Mouse (Mus musculus): Measurements from ENCODE around the gene Shroom3. TPM values are rescaled to one million over a fixed set of nuclear protein-coding genes. Genes with fewer than 3 reads are reported as not detected.

The Shroom3 gene
- polyA plus RNA-seq, 1 experiment = not detected

GRCm38 (mm10) chr5:92964691-92965090 is 281.5 kb downstream of the Shroom3 start:
- H3K4me3 ChIP-seq (ENCODE audit: insufficient read depth, low read length) = no peak overlapping the region
- H3K27ac ChIP-seq (ENCODE audit: insufficient read depth, low read depth, low read length) = no peak overlapping the region
- no peaks in the 10 kb centered on the region for H3K4me1 ChIP-seq (ENCODE audit: control insufficient read depth, insufficient read depth, low read length)
- TF ChIP-seq POLR2A (IDR thresholded peaks at IDR 0.05; ENCODE audit: borderline replicate concordance, low read depth, low read length) (no peak), CTCF (IDR thresholded peaks at IDR 0.05; ENCODE audit: low read depth, low read length) (no peak)

- TF ChIP-seq CTCF (IDR thresholded peaks at IDR 0.05; ENCODE audit: low read depth, low read length) (no peak), POLR2A (IDR thresholded peaks at IDR 0.05; ENCODE audit: borderline replicate concordance, low read depth, low read length) (no peak)
- Histone ChIP-seq H3K27ac (ENCODE audit: insufficient read depth, low read depth, low read length) (no peak overlapping the region), H3K4me1 (ENCODE audit: control insufficient read depth, insufficient read depth, low read length) (no peaks in the 10 kb centered on the region), H3K4me3 (ENCODE audit: insufficient read depth, low read length) (no peak overlapping the region)
Observed at GRCm38 (mm10) chr5:92967143-92967542, 283.9 kb downstream of the Shroom3 start.

GRCm38 (mm10) chr5:92967906-92968305 is 284.7 kb downstream of the Shroom3 start:
- H3K4me3 ChIP-seq (ENCODE audit: insufficient read depth, low read length) = no peak overlapping the region
- no peak for TF ChIP-seq POLR2A (IDR thresholded peaks at IDR 0.05; ENCODE audit: borderline replicate concordance, low read depth, low read length)
- no peak for TF ChIP-seq CTCF (IDR thresholded peaks at IDR 0.05; ENCODE audit: low read depth, low read length)
- no peaks in the 10 kb centered on the region for H3K4me1 ChIP-seq (ENCODE audit: control insufficient read depth, insufficient read depth, low read length)
- H3K27ac ChIP-seq (ENCODE audit: insufficient read depth, low read depth, low read length) = no peak overlapping the region

DNA sequence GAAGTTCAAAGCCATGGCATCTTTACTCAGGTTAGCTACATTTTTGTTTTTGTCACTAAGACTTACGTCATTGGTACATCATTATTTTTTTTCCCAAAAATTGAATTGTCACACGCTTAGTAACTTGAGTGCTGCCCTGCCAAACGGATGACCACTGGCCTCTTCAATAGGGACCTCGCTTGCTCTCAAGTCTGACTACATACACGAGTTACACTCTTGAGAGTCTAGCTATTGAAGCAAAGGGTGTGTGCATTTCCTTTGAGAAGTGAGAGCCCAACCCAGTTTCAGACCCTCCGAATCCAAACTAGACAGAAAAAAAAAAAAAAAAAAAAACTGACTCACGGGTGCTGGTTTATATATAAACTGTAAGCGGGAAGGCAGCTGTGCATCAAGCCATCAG is 286.2 kb downstream of the Shroom3 start:
- H3K4me3 ChIP-seq (ENCODE audit: insufficient read depth, low read length) = no peak overlapping the region
- no peak overlapping the region for H3K27ac ChIP-seq (ENCODE audit: insufficient read depth, low read depth, low read length)
- TF ChIP-seq CTCF (IDR thresholded peaks at IDR 0.05; ENCODE audit: low read depth, low read length) (no peak), POLR2A (IDR thresholded peaks at IDR 0.05; ENCODE audit: borderline replicate concordance, low read depth, low read length) (no peak)
- no peaks in the 10 kb centered on the region for H3K4me1 ChIP-seq (ENCODE audit: control insufficient read depth, insufficient read depth, low read length)

- TF ChIP-seq POLR2A (IDR thresholded peaks at IDR 0.05; ENCODE audit: borderline replicate concordance, low read depth, low read length) (no peak), CTCF (IDR thresholded peaks at IDR 0.05; ENCODE audit: low read depth, low read length) (no peak)
- no peaks in the 10 kb centered on the region for H3K4me1 ChIP-seq (ENCODE audit: control insufficient read depth, insufficient read depth, low read length)
- no peak overlapping the region for H3K4me3 ChIP-seq (ENCODE audit: insufficient read depth, low read length)
- H3K27ac ChIP-seq (ENCODE audit: insufficient read depth, low read depth, low read length) = no peak overlapping the region
Observed at GRCm38 (mm10) chr5:92969926-92970325, 286.7 kb downstream of the Shroom3 start.

GRCm38 (mm10) chr5:92970480-92970879 is 287.2 kb downstream of the Shroom3 start:
- no peak for TF ChIP-seq POLR2A (IDR thresholded peaks at IDR 0.05; ENCODE audit: borderline replicate concordance, low read depth, low read length)
- no peak for TF ChIP-seq CTCF (IDR thresholded peaks at IDR 0.05; ENCODE audit: low read depth, low read length)
- Histone ChIP-seq H3K4me3 (ENCODE audit: insufficient read depth, low read length) (no peak overlapping the region), H3K27ac (ENCODE audit: insufficient read depth, low read depth, low read length) (no peak overlapping the region), H3K4me1 (ENCODE audit: control insufficient read depth, insufficient read depth, low read length) (no peaks in the 10 kb centered on the region)

DNA sequence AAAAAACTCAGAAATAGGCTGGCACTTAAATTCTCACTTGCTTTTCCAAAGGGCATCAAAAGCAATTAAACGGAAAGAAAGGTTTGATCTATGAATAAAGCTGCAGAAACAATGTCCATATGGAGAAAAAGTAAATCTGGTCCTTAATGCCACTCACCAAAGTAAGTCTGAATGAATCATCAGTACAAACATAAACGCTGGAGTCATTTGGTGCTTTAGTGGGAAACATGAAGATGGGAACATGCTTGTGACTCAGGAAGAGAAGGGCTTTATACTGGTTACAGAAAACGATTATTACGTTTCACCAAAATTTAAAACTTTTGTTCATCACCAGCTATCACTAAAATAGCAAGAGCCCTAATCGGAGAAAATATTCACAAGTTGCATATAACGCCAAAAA is 297.2 kb downstream of the Shroom3 start:
- Histone ChIP-seq H3K27ac (ENCODE audit: insufficient read depth, low read depth, low read length) (no peak overlapping the region), H3K4me1 (ENCODE audit: control insufficient read depth, insufficient read depth, low read length) (no peaks in the 10 kb centered on the region), H3K4me3 (ENCODE audit: insufficient read depth, low read length) (no peak overlapping the region)
- TF ChIP-seq POLR2A (IDR thresholded peaks at IDR 0.05; ENCODE audit: borderline replicate concordance, low read depth, low read length) (no peak), CTCF (IDR thresholded peaks at IDR 0.05; ENCODE audit: low read depth, low read length) (no peak)

DNA sequence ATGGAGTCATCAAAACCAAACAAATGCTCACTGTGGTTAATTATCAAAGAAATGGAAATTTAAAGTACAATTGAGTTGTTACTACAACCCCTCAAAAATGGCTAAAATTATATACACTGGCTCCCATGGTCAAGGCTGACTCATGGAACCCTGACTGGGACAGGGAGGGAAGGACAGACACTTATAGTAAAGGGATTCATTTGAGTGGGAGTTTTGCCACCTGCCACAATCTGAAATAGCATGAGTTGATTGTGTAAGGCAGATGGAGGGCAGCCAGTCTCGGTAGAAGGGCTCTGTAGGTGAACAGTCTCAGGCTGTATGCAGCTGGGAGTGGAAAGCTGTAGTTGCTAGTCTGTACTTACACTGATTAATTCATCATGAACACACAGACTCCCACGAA is 297.6 kb downstream of the Shroom3 start:
- no peak overlapping the region for H3K27ac ChIP-seq (ENCODE audit: insufficient read depth, low read depth, low read length)
- no peaks in the 10 kb centered on the region for H3K4me1 ChIP-seq (ENCODE audit: control insufficient read depth, insufficient read depth, low read length)
- no peak for TF ChIP-seq POLR2A (IDR thresholded peaks at IDR 0.05; ENCODE audit: borderline replicate concordance, low read depth, low read length)
- TF ChIP-seq CTCF (IDR thresholded peaks at IDR 0.05; ENCODE audit: low read depth, low read length) = no peak
- no peak overlapping the region for H3K4me3 ChIP-seq (ENCODE audit: insufficient read depth, low read length)

DNA sequence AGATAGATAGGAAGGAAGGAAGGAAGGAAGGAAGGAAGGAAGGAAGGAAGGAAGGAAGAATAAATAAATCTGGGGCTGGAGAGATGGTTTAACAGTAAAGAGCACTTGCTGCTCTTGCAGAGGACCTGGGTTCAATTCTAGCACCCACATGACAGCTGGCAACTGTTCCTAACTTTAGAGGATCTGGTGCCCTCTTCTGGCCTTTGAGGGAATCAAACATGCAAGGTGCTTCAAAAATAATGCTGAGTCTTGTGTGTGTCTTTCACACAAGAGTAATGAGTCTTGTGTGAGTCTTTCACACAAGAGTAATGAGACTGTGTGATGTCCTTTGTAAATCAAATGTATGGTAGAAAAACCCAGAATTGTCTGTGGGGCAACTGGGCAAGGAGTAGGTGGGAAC is 299.4 kb downstream of the Shroom3 start:
- Histone ChIP-seq H3K4me3 (ENCODE audit: insufficient read depth, low read length) (no peak overlapping the region), H3K27ac (ENCODE audit: insufficient read depth, low read depth, low read length) (no peak overlapping the region), H3K4me1 (ENCODE audit: control insufficient read depth, insufficient read depth, low read length) (no peaks in the 10 kb centered on the region)
- TF ChIP-seq CTCF (IDR thresholded peaks at IDR 0.05; ENCODE audit: low read depth, low read length) (no peak), POLR2A (IDR thresholded peaks at IDR 0.05; ENCODE audit: borderline replicate concordance, low read depth, low read length) (no peak)

- no peaks in the 10 kb centered on the region for H3K4me1 ChIP-seq (ENCODE audit: control insufficient read depth, insufficient read depth, low read length)
- H3K4me3 ChIP-seq (ENCODE audit: insufficient read depth, low read length) = no peak overlapping the region
- no peak overlapping the region for H3K27ac ChIP-seq (ENCODE audit: insufficient read depth, low read depth, low read length)
- TF ChIP-seq POLR2A (IDR thresholded peaks at IDR 0.05; ENCODE audit: borderline replicate concordance, low read depth, low read length) (no peak), CTCF (IDR thresholded peaks at IDR 0.05; ENCODE audit: low read depth, low read length) (peak; percentile 55)
Observed at GRCm38 (mm10) chr5:92983942-92984341, 300.7 kb downstream of the Shroom3 start.

GRCm38 (mm10) chr5:92984692-92985091 is 301.5 kb downstream of the Shroom3 start:
- H3K4me1 ChIP-seq (ENCODE audit: control insufficient read depth, insufficient read depth, low read length) = no peaks in the 10 kb centered on the region
- H3K4me3 ChIP-seq (ENCODE audit: insufficient read depth, low read length) = no peak overlapping the region
- H3K27ac ChIP-seq (ENCODE audit: insufficient read depth, low read depth, low read length) = no peak overlapping the region
- TF ChIP-seq POLR2A (IDR thresholded peaks at IDR 0.05; ENCODE audit: borderline replicate concordance, low read depth, low read length) (no peak), CTCF (IDR thresholded peaks at IDR 0.05; ENCODE audit: low read depth, low read length) (no peak)

Data from bone marrow macrophage, adult 2 months (primary cell).